Comparison of ENCODE assay signal across 18 mouse cellular contexts in genomic region chr8:13600716-13601115, GRCm38 (mm10). TPM values are rescaled to one million over a fixed set of nuclear protein-coding genes. Genes with fewer than 3 reads are reported as not detected.
DNase-seq lines count a peak whose midpoint lies in the region; ATAC-seq and TF ChIP-seq lines count a peak whose summit lies in the region.
"Had no signal": no experiment of that assay in that cellular context is flagged by ENCODE, and none has a peak within 500 bp of the region (broad histone marks: within the 10 kb centered on the region; RNA-seq: fewer than 3 reads in every experiment).

No protein-coding gene starts in this region.

- no peak for TF ChIP-seq POLR2A in liver, adult 2 months (IDR thresholded peaks at IDR 0.05; ENCODE audit: extremely low read depth, insufficient read depth, low read length)

- no peak overlapping the region for H3K9ac ChIP-seq in liver, adult 2 months (ENCODE audit: low read depth, low read length)
- H3K9ac ChIP-seq in liver, embryonic 12.5 days = no peak overlapping the region
- H3K9ac ChIP-seq: embryonic facial prominence, embryonic 12.5 days; limb, embryonic 12.5 days; neural tube, embryonic 15.5 days had no signal

- H3K36me3 ChIP-seq in liver, adult 2 months (ENCODE audit: control insufficient read depth, insufficient read depth, low read length) = no peaks in the 10 kb centered on the region
- H3K36me3 ChIP-seq in liver, embryonic 12.5 days = peaks cover 54% of the 10 kb centered on the region
- peaks cover 7% of the 10 kb centered on the region for H3K36me3 ChIP-seq in splenic B cell, adult 2 months (ENCODE audit: control insufficient read depth, insufficient read depth, low read length, poor library complexity, severe bottlenecking)

- no peak for TF ChIP-seq CTCF in liver, adult 2 months (IDR thresholded peaks at IDR 0.05; ENCODE audit: low read depth, low read length)

- 0 out of 2 replicates have a peak, but pooled peaks cover 4% of the 10 kb centered on the region for H3K4me1 ChIP-seq in liver, adult 2 months (ENCODE audit: control insufficient read depth, insufficient read depth, low read length)
- peaks cover 25% of the 10 kb centered on the region for H3K4me1 ChIP-seq in liver, embryonic 12.5 days
- H3K4me1 ChIP-seq: embryonic facial prominence, embryonic 12.5 days; limb, embryonic 12.5 days; neural tube, embryonic 15.5 days had no signal

- H3K79me2 ChIP-seq in liver, adult 2 months (ENCODE audit: control insufficient read depth, insufficient read depth, low read length) = no peaks in the 10 kb centered on the region

- no peak for DNase-seq in liver, adult 2 months (ENCODE audit: extremely low read depth, low read depth, low spot score)
- DNase-seq in thymus, postnatal 0 days (ENCODE audit: low spot score) = peak; percentile 15
- DNase-seq in thymus, postnatal 10 days (ENCODE audit: low spot score in 2 of 2) = no peak
- DNase-seq in splenic B cell, adult 2 months (ENCODE audit: low read depth, low spot score) = peak; percentile 79
- DNase-seq in adrenal gland, adult 2 months = no peak
- DNase-seq: adrenal gland, postnatal 10 days; cerebellum, postnatal 25 days; heart, postnatal 4 days; retina, postnatal 1 day had no signal

- no peaks in the 10 kb centered on the region for H3K9me3 ChIP-seq in liver, embryonic 12.5 days (replicated peaks)
- H3K9me3 ChIP-seq: embryonic facial prominence, embryonic 12.5 days; limb, embryonic 12.5 days; neural tube, embryonic 15.5 days had no signal

- H3K27me3 ChIP-seq in liver, adult 2 months (ENCODE audit: control insufficient read depth, insufficient read depth, low read length) = no peaks in the 10 kb centered on the region
- H3K27me3 ChIP-seq in liver, embryonic 12.5 days (replicated peaks) = no peaks in the 10 kb centered on the region
- no peaks in the 10 kb centered on the region for H3K27me3 ChIP-seq in splenic B cell, adult 2 months (ENCODE audit: control insufficient read depth, insufficient read depth, low read length, poor library complexity, severe bottlenecking)
- H3K27me3 ChIP-seq: embryonic facial prominence, embryonic 12.5 days; limb, embryonic 12.5 days; neural tube, embryonic 15.5 days had no signal

- H3K4me2 ChIP-seq in liver, embryonic 12.5 days = no peak overlapping the region
- H3K4me2 ChIP-seq: embryonic facial prominence, embryonic 12.5 days; limb, embryonic 12.5 days; neural tube, embryonic 15.5 days had no signal

- ATAC-seq in liver, embryonic 12.5 days = no peak
- 0 out of 2 replicates have a peak, but pooled peaks have one; percentile 5 for ATAC-seq in granulocyte monocyte progenitor cell, adult 5-6 weeks (replicated peaks; ENCODE audit: poor library complexity, severe bottlenecking)

- H3K27ac ChIP-seq in liver, adult 2 months (replicated peaks; ENCODE audit: insufficient read depth, low read depth, low read length) = peak overlapping the region; percentile 18; the same call in 1 of the 2 replicates
- H3K27ac ChIP-seq in liver, embryonic 12.5 days = no peak overlapping the region; the same call in 1 of the 2 replicates
- H3K27ac ChIP-seq: embryonic facial prominence, embryonic 12.5 days; limb, embryonic 12.5 days; neural tube, embryonic 15.5 days had no signal

- 77% methylated on average over 10 of the region's 10 CpGs for WGBS in liver, adult 2 months
- WGBS in liver, embryonic 12.5 days (ENCODE audit: insufficient replicate concordance) = 53% methylated on average over 10 of the region's 10 CpGs

- H3K4me3 ChIP-seq in liver, adult 2 months (ENCODE audit: insufficient read depth, low read depth, low read length) = no peak overlapping the region
- no peak overlapping the region for H3K4me3 ChIP-seq in liver, embryonic 12.5 days
- H3K4me3 ChIP-seq: embryonic facial prominence, embryonic 12.5 days; limb, embryonic 12.5 days; neural tube, embryonic 15.5 days had no signal

RNA-seq across cellular contexts. Expression of gene 1700029H14Rik, which starts 38.5 kb away (rescaled TPM):
- total RNA-seq in liver, adult 2 months (2014; rRNA removed) = not detected in 2 replicates
- not detected in 2 replicates for polyA plus RNA-seq in liver, adult 2 months (2012; rRNA removed)
- polyA plus RNA-seq in liver, embryonic 12.5 days (2016; fragmentation: Nextera tagmentation; extraction: Ambion mirVana) = not detected in 2 replicates
- polyA plus RNA-seq in thymus, postnatal 0 days (2015; fragmentation: Nextera tagmentation; extraction: Ambion mirVana) = not detected in 2 replicates
- not detected in 2 replicates for total RNA-seq in granulocyte monocyte progenitor cell, adult 5-6 weeks (2014; fragmentation: Nextera tagmentation)
- total RNA-seq in granulocyte monocyte progenitor cell, adult 5-6 weeks (2017) = not detected in 2 replicates
- total RNA-seq in adrenal gland, adult 2 months (2021) = not detected
- not detected in 2 replicates for polyA plus RNA-seq in adrenal gland, adult 2 months (2012; rRNA removed)
- total RNA-seq: adrenal gland, postnatal 10 days; heart, postnatal 4 days; megakaryocyte-erythroid progenitor cell, adult 5-6 weeks had no signal
- polyA plus RNA-seq: embryonic facial prominence, embryonic 12.5 days; forebrain, embryonic 11.5 days; intestine, embryonic 14.5 days; large intestine, adult 2 months; limb, embryonic 12.5 days; neural tube, embryonic 15.5 days had no signal

Comparison
In these comparisons a context has a peak if more than half of its experiments do, and no peak if none do; other contexts are left out.
1. DNase-seq: peak in thymus, postnatal 0 days (single experiment) and splenic B cell, adult 2 months (single experiment); none in liver, adult 2 months (single experiment), thymus, postnatal 10 days (0 of 2) and adrenal gland, adult 2 months (single experiment).